Mouse (Mus musculus) hindbrain, embryonic 11.5 days (tissue): ENCODE results near the gene Mrpl44. TPM values are rescaled to one million over a fixed set of nuclear protein-coding genes. Genes with fewer than 3 reads are reported as not detected.

Experiments used
- ATAC-seq: fragments of 200-750 bp; cut with Nextera tagmentation; 2 replicates; pipeline ENCODE4 v1.8.0; 2017; ENCODE audit warnings: mild to moderate bottlenecking, moderate TSS enrichment, moderate library complexity; ENCODE audit not compliant: low FRiP score
- DNase-seq: peaks from one replicate; pipeline ENCODE4 v3.0.0-alpha.2; 2015; ENCODE audit warnings: low spot score
- H3K27ac ChIP-seq: fragments of 300-500 bp; sonication (generic); 2 replicates; pipeline ENCODE4 v1.5.1; 2014; ENCODE audit warnings: mild to moderate bottlenecking, low read depth, low read length
- H3K27me3 ChIP-seq: fragments of 300-500 bp; sonication (generic); 2 replicates; pipeline ENCODE4 v1.6.1; 2014; ENCODE audit warnings: mild to moderate bottlenecking, low read length, moderate library complexity, mixed read lengths; ENCODE audit not compliant: control insufficient read depth, insufficient read depth
- H3K36me3 ChIP-seq: fragments of 300-500 bp; sonication (generic); 2 replicates; pipeline ENCODE4 v1.6.1; 2014; ENCODE audit warnings: mild to moderate bottlenecking, low read length, moderate library complexity, mixed read lengths; ENCODE audit not compliant: control insufficient read depth, insufficient read depth
- H3K4me1 ChIP-seq: fragments of 300-500 bp; sonication (generic); replicated peaks from 2 replicates; pipeline ENCODE4 v1.6.1; 2014; ENCODE audit warnings: low read length, mixed read lengths; ENCODE audit not compliant: control insufficient read depth, insufficient read depth
- H3K4me2 ChIP-seq: fragments of 300-500 bp; sonication (generic); replicated peaks from 2 replicates; pipeline ENCODE4 v1.6.1; 2014; ENCODE audit warnings: mild to moderate bottlenecking, low read depth, low read length
- H3K4me3 ChIP-seq: fragments of 300-500 bp; sonication (generic); 2 replicates; pipeline ENCODE4 v1.5.1; 2014; ENCODE audit warnings: low read depth, low read length
- H3K9ac ChIP-seq: fragments of 300-500 bp; sonication (generic); 2 replicates; pipeline ENCODE4 v1.6.1; 2014; ENCODE audit warnings: low read depth, low read length
- H3K9me3 ChIP-seq: fragments of 300-500 bp; sonication (generic); 2 replicates; pipeline ENCODE4 v1.6.1; 2016; ENCODE audit warnings: low read length; ENCODE audit not compliant: control insufficient read depth
- WGBS: fragments of 180-500 bp; shearing (Covaris S2); extraction: QIAGEN DNeasy Blood & Tissue Kit; methylation state at CpG from one replicate; pipeline ENCODE4 v1.1.7; 2014; 5-methylcytosine and 5-hydroxymethylcytosine counted together
- polyA plus RNA-seq: library from polyadenylated mRNA; unstranded; fragments of >200 nt; fragmentation: Nextera tagmentation; extraction: Ambion mirVana; gene quantifications from 2 replicates; pipeline ENCODE4 v1.2.1, GENCODE M21; 2014

The Mrpl44 gene
- polyA plus RNA-seq, 1 experiment from 2014 or later = 53.1 TPM

DNA sequence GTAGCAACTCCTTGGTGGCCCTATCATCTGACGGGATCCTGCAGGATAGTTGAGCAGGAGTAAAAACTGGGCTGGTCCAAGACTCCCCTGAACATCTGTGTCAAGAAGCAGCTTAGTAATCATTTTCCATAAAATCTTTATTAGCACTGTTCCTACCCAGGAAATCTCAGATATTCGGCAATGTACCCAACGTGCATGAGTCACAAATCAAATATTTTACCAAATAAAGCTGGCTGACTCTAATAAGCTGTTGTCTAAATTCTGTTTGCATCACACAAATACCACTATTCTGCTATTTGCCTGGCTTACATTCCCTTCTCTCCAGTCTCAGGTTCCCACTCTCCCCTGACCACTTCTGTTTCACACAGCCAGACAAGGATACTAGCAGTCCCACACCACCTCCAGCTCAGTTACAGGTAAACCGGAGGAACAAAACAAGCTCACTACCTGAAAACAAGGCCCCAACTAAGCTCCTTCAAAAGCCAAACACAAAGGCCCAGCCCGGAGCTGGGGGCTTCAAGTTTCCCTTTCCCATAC, 16.3 kb upstream of the Mrpl44 start:
- Histone ChIP-seq H3K4me3 (no peak overlapping the region), H3K4me2 (no peak overlapping the region), H3K9ac (no peak overlapping the region), H3K4me1 (peaks cover 3% of the 10 kb centered on the region; the same call in 1 of the 2 replicates), H3K27me3 (no peaks in the 10 kb centered on the region), H3K36me3 (no peaks in the 10 kb centered on the region), H3K27ac (no peak overlapping the region), H3K9me3 (no peaks in the 10 kb centered on the region)
- 82% methylated on average over 5 of the region's 5 CpGs for WGBS
- ATAC-seq (no peak), DNase-seq (peak; percentile 1)

GRCm38 (mm10) chr1:79760656-79761055, 15.2 kb upstream of the Mrpl44 start:
- ATAC-seq (no peak; the same call in 1 of the 2 replicates), DNase-seq (no peak)
- peak overlapping the region; percentile 66 for H3K4me2 ChIP-seq
- peak overlapping the region; percentile 83 for H3K4me3 ChIP-seq
- H3K36me3 ChIP-seq = no peaks in the 10 kb centered on the region
- H3K9ac ChIP-seq = peak overlapping the region; percentile 85
- no peak overlapping the region for H3K27ac ChIP-seq
- 14% methylated on average over 11 of the region's 11 CpGs for WGBS
- H3K4me1 ChIP-seq = peaks cover 3% of the 10 kb centered on the region; the same call in 1 of the 2 replicates
- no peaks in the 10 kb centered on the region for H3K27me3 ChIP-seq
- no peaks in the 10 kb centered on the region for H3K9me3 ChIP-seq

GRCm38 (mm10) chr1:79761106-79761916, 14.5 kb upstream of the Mrpl44 start:
- H3K4me1 ChIP-seq = peaks cover 3% of the 10 kb centered on the region; the same call in 1 of the 2 replicates
- H3K9ac ChIP-seq = peak overlapping the region; percentile 85
- no peaks in the 10 kb centered on the region for H3K9me3 ChIP-seq
- H3K4me3 ChIP-seq = peak overlapping the region; percentile 83
- DNase-seq (peak; percentile 92), ATAC-seq (peak; percentile 97)
- no peaks in the 10 kb centered on the region for H3K36me3 ChIP-seq
- peak overlapping the region; percentile 66 for H3K4me2 ChIP-seq
- under 1% methylated on average over 62 of the region's 65 CpGs for WGBS
- no peak overlapping the region for H3K27ac ChIP-seq
- no peaks in the 10 kb centered on the region for H3K27me3 ChIP-seq

GRCm38 (mm10) chr1:79761917-79762271, 13.9 kb upstream of the Mrpl44 start:
- Histone ChIP-seq H3K36me3 (no peaks in the 10 kb centered on the region), H3K27ac (no peak overlapping the region), H3K4me3 (peak overlapping the region; percentile 83), H3K4me1 (peaks cover 3% of the 10 kb centered on the region; the same call in 1 of the 2 replicates), H3K9ac (peak overlapping the region; percentile 59), H3K9me3 (no peaks in the 10 kb centered on the region), H3K4me2 (peak overlapping the region; percentile 66), H3K27me3 (no peaks in the 10 kb centered on the region)
- DNase-seq = no peak
- WGBS = 2% methylated on average over 6 of the region's 6 CpGs
- no peak; the same call in 1 of the 2 replicates for ATAC-seq

- Histone ChIP-seq H3K4me2 (peak overlapping the region; percentile 66), H3K9ac (no peak overlapping the region), H3K27ac (no peak overlapping the region), H3K36me3 (no peaks in the 10 kb centered on the region), H3K9me3 (no peaks in the 10 kb centered on the region), H3K27me3 (no peaks in the 10 kb centered on the region), H3K4me1 (peaks cover 3% of the 10 kb centered on the region; the same call in 1 of the 2 replicates), H3K4me3 (peak overlapping the region; percentile 83)
- DNase-seq = peak; percentile 18
- WGBS = 66% methylated on average over 16 of the region's 16 CpGs
- no peak for ATAC-seq
These were observed 13.3 kb upstream of the Mrpl44 start for GRCm38 (mm10) chr1:79762282-79763250.

DNA sequence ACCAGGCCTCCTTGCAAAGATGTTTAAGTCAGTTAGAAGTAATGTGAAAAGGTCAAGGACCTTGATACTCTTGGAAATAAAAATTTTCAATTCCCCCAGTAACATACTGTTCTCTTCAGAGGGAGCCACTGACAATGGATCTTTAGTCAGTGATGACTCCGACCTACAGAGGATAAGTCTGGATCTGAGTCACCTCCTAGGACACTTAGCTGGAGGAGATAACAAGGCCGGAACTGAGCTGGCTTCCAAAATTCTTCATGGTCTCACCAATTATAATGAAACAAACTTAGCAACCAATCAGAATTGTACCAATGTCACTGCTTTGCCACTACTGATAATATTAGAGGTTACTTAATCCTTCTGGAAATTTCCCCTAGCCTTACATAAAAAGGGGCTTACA, 11.8 kb upstream of the Mrpl44 start:
- no peak for ATAC-seq

DNA sequence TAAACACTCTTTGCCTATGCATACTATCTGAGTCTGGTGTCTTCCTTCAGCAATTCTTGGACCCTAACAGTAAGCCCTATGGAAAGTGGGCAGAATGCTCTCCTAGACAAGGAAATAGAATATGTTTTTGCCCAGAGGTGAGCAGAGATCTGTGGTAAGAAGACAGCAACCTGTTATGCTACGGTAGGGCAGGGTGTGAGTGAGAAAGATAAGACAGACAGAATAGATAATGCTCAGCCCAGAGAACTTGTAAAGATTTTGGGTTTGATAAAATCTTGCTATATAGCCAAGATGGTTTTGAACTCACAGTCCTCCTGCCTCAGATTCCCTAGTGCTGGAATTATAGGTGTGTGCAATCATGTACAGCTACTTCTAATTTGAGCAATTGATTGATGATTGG, 11.3 kb upstream of the Mrpl44 start:
- Histone ChIP-seq H3K4me1 (peaks cover 3% of the 10 kb centered on the region; the same call in 1 of the 2 replicates), H3K4me3 (no peak overlapping the region), H3K27me3 (no peaks in the 10 kb centered on the region), H3K4me2 (no peak overlapping the region), H3K36me3 (no peaks in the 10 kb centered on the region), H3K9me3 (no peaks in the 10 kb centered on the region), H3K27ac (no peak overlapping the region), H3K9ac (no peak overlapping the region)
- WGBS = 94% methylated on average over 1 of the region's 1 CpGs
- no peak for ATAC-seq
- no peak for DNase-seq

More for the DNA sequence above, 11.8 kb upstream of the Mrpl44 start:
- H3K27me3 ChIP-seq = no peaks in the 10 kb centered on the region
- DNase-seq = no peak
- H3K27ac ChIP-seq = no peak overlapping the region
- H3K4me1 ChIP-seq = peaks cover 3% of the 10 kb centered on the region; the same call in 1 of the 2 replicates
- H3K4me3 ChIP-seq = no peak overlapping the region
- H3K36me3 ChIP-seq = no peaks in the 10 kb centered on the region
- no peak overlapping the region for H3K4me2 ChIP-seq
- H3K9me3 ChIP-seq = no peaks in the 10 kb centered on the region
- no peak overlapping the region for H3K9ac ChIP-seq
- 90% methylated on average over 2 of the region's 2 CpGs for WGBS

GRCm38 (mm10) chr1:79768231-79768630, 7.6 kb upstream of the Mrpl44 start:
- Histone ChIP-seq H3K4me3 (no peak overlapping the region), H3K27ac (no peak overlapping the region), H3K9ac (no peak overlapping the region), H3K4me1 (no peaks in the 10 kb centered on the region), H3K36me3 (no peaks in the 10 kb centered on the region), H3K27me3 (no peaks in the 10 kb centered on the region), H3K9me3 (no peaks in the 10 kb centered on the region), H3K4me2 (no peak overlapping the region)
- ATAC-seq = no peak
- no peak for DNase-seq
- 70% methylated on average over 1 of the region's 1 CpGs for WGBS
